Mouse (Mus musculus) inflammation-experienced regulatory T-cells, adult 16 weeks (primary cell): ENCODE data around the gene Rbbp6. TPM values are rescaled to one million over a fixed set of nuclear protein-coding genes. Genes with fewer than 3 reads are reported as not detected.

ENCODE experiments used
- polyA plus RNA-seq: library from polyadenylated mRNA; unstranded; fragments of 100-300 nt; shearing (Covaris generic); gene quantifications from one replicate; pipeline ENCODE4 v1.2.1, GENCODE M21; 2017

Gene Rbbp6
- 23.1 TPM for polyA plus RNA-seq

GRCm38 (mm10) chr7:122965386-122965785 is at the start of gene Rbbp6:
Gene Rbbp6, plus strand, starts transcription at chr7:122965686.

Other genes starting within 250 kb of the Rbbp6 start
- gene Tnrc6a, start 158.2 kb downstream of the Rbbp6 start, polyA plus RNA-seq = 60.7 TPM
- 0.46 TPM for gene Slc5a11, start 249.1 kb downstream of the Rbbp6 start, polyA plus RNA-seq